Mouse (Mus musculus) forebrain, embryonic 16.5 days (tissue): ENCODE results near the gene St3gal2. TPM values are rescaled to one million over a fixed set of nuclear protein-coding genes. Genes with fewer than 3 reads are reported as not detected.
"Not testable (repeated sequence)": the region's sequence is repeated elsewhere in the genome, so short reads cannot be mapped to it uniquely, and the experiment has no call there.

Experiments used
- ATAC-seq: fragments of 200-750 bp; cut with Nextera tagmentation; 2 replicates; pipeline ENCODE4 v1.8.0; 2017; ENCODE audit warnings: mild to moderate bottlenecking, moderate library complexity
- H3K27ac ChIP-seq: fragments of 300-500 bp; sonication (generic); 2 replicates; pipeline ENCODE4 v1.5.1; 2014; ENCODE audit warnings: low read length, control low read depth
- H3K27me3 ChIP-seq: fragments of 300-500 bp; sonication (generic); replicated peaks from 2 replicates; pipeline ENCODE4 v1.6.1; 2014; ENCODE audit warnings: low read length; ENCODE audit not compliant: control insufficient read depth, insufficient read depth
- H3K36me3 ChIP-seq: fragments of 300-500 bp; sonication (generic); 2 replicates; pipeline ENCODE4 v1.6.1; 2014; ENCODE audit not compliant: control insufficient read depth, insufficient read depth
- H3K4me1 ChIP-seq: fragments of 300-500 bp; sonication (generic); replicated peaks from 2 replicates; pipeline ENCODE4 v1.6.1; 2014; ENCODE audit warnings: low read length; ENCODE audit not compliant: control insufficient read depth, insufficient read depth
- H3K4me2 ChIP-seq: fragments of 300-500 bp; sonication (generic); 2 replicates; pipeline ENCODE4 v1.6.1; 2014; ENCODE audit warnings: mild to moderate bottlenecking, low read length, control low read depth
- H3K4me3 ChIP-seq: fragments of 300-500 bp; sonication (generic); replicated peaks from 2 replicates; pipeline ENCODE4 v1.5.1; 2014; ENCODE audit warnings: mild to moderate bottlenecking, low read length, control low read depth
- H3K9ac ChIP-seq: fragments of 300-500 bp; sonication (generic); replicated peaks from 2 replicates; pipeline ENCODE4 v1.6.1; 2014; ENCODE audit warnings: low read depth, low read length, control low read depth
- H3K9me3 ChIP-seq: fragments of 300-500 bp; sonication (generic); 2 replicates; pipeline ENCODE4 v1.6.1; 2016; ENCODE audit warnings: low read length; ENCODE audit not compliant: control insufficient read depth
- WGBS: fragments of 180-500 bp; shearing (Covaris S2); extraction: QIAGEN DNeasy Blood & Tissue Kit; methylation state at CpG from one replicate; pipeline ENCODE4 v1.1.7; 2014; 5-methylcytosine and 5-hydroxymethylcytosine counted together
- polyA plus RNA-seq: library from polyadenylated mRNA; unstranded; fragments of >200 nt; fragmentation: Nextera tagmentation; extraction: Ambion mirVana; gene quantifications from 2 replicates; pipeline ENCODE4 v1.2.1, GENCODE M21; 2015

Gene St3gal2
- polyA plus RNA-seq, 1 experiment from 2014 or later: 25.2 TPM

DNA sequence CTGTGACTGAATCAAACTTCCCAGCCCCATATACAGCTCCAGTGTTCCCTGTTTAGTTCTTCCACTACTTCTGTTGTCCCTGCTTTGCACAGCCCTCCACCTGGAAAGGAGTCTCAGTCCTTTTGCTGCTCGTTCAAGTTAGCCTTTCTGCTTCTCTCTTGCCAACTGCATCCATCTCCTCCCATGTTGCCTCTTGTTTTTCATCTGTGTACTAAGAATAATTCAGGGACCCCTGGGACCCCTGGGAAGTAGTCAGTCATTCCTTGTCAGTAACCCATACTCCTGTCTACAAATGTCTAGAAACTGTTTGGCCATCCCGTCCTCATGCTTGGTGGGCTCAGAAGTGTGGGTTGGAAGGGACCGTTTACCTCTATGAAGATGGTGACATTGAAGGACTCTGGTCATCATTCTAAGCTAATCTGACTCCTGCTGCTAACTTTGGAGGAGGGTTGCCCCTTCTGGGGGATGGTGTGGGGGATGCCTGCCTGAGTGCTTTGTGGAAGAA, 1.1 kb downstream of the St3gal2 start:
- peak overlapping the region; percentile 90 for H3K9ac ChIP-seq
- peaks cover 24% of the 10 kb centered on the region for H3K4me1 ChIP-seq
- H3K9me3 ChIP-seq: no peaks in the 10 kb centered on the region
- H3K4me2 ChIP-seq: peak overlapping the region; percentile 96
- ATAC-seq: no peak
- no peaks in the 10 kb centered on the region for H3K27me3 ChIP-seq
- 41% methylated on average over 3 of the region's 3 CpGs for WGBS
- no peaks in the 10 kb centered on the region for H3K36me3 ChIP-seq
- no peak overlapping the region for H3K27ac ChIP-seq
- H3K4me3 ChIP-seq: peak overlapping the region; percentile 87

DNA sequence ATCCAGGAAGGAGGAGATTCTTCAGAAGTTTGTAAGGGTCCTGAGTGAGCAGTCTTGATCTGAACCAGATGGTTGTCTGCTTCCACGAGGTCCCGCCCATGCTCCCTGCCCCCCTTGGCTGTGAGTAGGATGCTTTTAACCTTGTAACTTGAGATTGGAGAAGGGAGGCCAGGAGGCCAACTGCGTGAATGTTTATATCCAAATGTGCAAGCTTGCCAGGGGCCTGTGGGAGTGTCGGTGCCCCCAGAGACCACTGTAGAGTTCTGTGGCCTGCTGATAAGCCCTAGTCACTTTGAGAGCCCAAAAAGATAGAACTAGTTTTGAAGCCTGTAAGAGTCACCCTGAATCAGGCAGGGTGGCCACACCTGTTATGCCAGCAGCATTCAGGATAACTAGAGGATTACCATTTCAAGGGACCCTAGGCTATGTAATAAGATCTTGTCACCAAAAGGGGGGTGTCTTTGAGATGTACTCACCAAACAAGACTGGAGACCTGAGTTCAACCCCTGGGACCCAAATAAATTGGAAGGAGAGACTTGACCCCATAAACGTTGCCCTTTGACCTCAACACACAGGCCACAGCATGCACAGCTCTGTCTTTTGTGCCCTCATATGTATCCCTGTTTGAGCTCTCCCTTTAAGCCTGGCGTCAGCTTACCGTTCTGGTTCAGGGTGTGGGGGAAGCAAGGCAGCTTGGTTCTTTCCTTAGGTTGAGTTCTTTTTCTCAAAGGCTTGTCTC, 1.9 kb downstream of the St3gal2 start:
- H3K36me3 ChIP-seq: no peaks in the 10 kb centered on the region
- no peaks in the 10 kb centered on the region for H3K27me3 ChIP-seq
- peaks cover 30% of the 10 kb centered on the region for H3K4me1 ChIP-seq
- no peak overlapping the region; the same call in 1 of the 2 replicates for H3K4me3 ChIP-seq
- WGBS: 54% methylated on average over 7 of the region's 7 CpGs
- no peaks in the 10 kb centered on the region for H3K9me3 ChIP-seq
- no peak overlapping the region for H3K27ac ChIP-seq
- no peak overlapping the region for H3K9ac ChIP-seq
- no peak for ATAC-seq
- H3K4me2 ChIP-seq: peak overlapping the region; percentile 96

GRCm38 (mm10) chr8:110925691-110926140, 6.0 kb downstream of the St3gal2 start:
- H3K27ac ChIP-seq: no peak overlapping the region
- 85% methylated on average over 8 of the region's 8 CpGs for WGBS

DNA sequence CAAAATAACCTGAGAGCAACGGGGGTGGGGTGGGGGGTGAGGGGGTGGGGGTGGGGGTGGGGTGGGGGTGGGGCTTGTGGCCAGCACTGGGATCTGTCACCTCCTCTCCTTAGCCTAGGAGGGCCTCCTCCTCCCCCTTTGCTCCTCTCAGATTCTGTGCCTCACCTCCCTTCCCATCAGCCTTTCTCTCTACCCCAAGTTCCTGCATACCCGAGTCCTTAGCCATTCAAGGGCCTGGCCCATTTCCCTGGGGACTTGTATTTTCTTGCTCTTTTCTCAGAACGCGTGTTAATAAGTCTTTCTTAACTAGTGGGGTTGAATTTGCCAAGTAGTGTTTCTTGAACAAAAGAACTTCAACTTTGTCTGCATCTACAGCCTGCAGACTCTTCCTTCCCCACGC, 7.0 kb downstream of the St3gal2 start:
- no peak overlapping the region for H3K4me2 ChIP-seq
- ATAC-seq: no peak
- H3K9ac ChIP-seq: no peak overlapping the region
- H3K27me3 ChIP-seq: no peaks in the 10 kb centered on the region
- H3K9me3 ChIP-seq: no peaks in the 10 kb centered on the region
- H3K36me3 ChIP-seq: no peaks in the 10 kb centered on the region
- 54% methylated on average over 4 of the region's 5 CpGs for WGBS
- no peak overlapping the region for H3K27ac ChIP-seq
- H3K4me1 ChIP-seq: peaks cover 16% of the 10 kb centered on the region
- H3K4me3 ChIP-seq: no peak overlapping the region

More at GRCm38 (mm10) chr8:110925691-110926140, 6.0 kb downstream of the St3gal2 start:
- no peaks in the 10 kb centered on the region for H3K36me3 ChIP-seq
- H3K4me2 ChIP-seq: no peak overlapping the region
- no peak overlapping the region for H3K9ac ChIP-seq
- peaks cover 25% of the 10 kb centered on the region for H3K4me1 ChIP-seq
- no peak overlapping the region for H3K4me3 ChIP-seq
- H3K9me3 ChIP-seq: no peaks in the 10 kb centered on the region
- no peak for ATAC-seq
- no peaks in the 10 kb centered on the region for H3K27me3 ChIP-seq

GRCm38 (mm10) chr8:110928435-110928834, 8.7 kb downstream of the St3gal2 start:
- WGBS: 89% methylated on average over 7 of the region's 7 CpGs
- no peak overlapping the region for H3K4me2 ChIP-seq
- no peaks in the 10 kb centered on the region for H3K36me3 ChIP-seq
- no peak overlapping the region for H3K27ac ChIP-seq
- H3K4me3 ChIP-seq: no peak overlapping the region
- no peaks in the 10 kb centered on the region for H3K9me3 ChIP-seq
- H3K27me3 ChIP-seq: no peaks in the 10 kb centered on the region
- ATAC-seq: no peak
- H3K9ac ChIP-seq: no peak overlapping the region
- H3K4me1 ChIP-seq: peaks cover 11% of the 10 kb centered on the region

DNA sequence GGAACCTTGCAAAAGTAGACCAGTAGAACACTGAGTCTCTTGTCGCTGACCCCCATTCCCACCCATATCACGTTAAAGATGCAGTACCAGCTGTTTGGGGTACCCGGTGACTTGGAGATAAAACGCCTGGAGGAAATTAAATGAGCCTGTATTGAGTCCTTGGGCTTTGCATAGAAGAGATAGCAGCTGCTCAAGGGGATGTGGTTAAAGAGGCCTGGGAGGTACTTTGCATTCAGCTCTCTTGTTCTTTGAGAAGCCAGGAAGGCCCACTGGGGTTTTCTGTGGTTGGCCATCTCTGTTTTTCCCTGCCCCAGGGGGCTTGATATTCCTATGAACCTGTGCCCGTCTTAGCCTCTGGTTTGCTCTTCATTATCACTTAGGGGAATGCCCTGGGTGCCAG, 9.3 kb downstream of the St3gal2 start:
- no peaks in the 10 kb centered on the region for H3K27me3 ChIP-seq
- H3K4me1 ChIP-seq: peaks cover 11% of the 10 kb centered on the region
- no peak overlapping the region for H3K4me3 ChIP-seq
- no peaks in the 10 kb centered on the region for H3K9me3 ChIP-seq
- no peak overlapping the region for H3K27ac ChIP-seq
- ATAC-seq: no peak
- no peaks in the 10 kb centered on the region for H3K36me3 ChIP-seq
- no peak overlapping the region for H3K4me2 ChIP-seq
- H3K9ac ChIP-seq: no peak overlapping the region
- 71% methylated on average over 5 of the region's 5 CpGs for WGBS

DNA sequence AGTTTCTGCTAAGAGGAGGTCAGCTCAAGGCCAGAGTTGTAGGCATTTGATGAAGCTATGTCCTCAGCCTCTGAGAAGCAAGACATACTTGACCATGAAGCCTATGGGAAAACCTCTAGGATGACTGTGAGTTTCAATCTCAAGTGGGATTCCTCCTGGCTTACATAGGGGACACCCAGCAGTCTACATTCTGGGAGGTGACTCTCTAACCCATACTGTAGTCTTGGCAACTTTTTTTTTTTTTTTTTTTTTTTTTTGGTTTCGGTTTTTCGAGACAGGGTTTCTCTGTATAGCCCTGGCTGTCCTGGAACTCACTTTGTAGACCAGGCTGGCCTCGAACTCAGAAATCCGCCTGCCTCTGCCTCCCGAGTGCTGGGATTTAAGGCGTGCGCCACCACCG, 9.9 kb downstream of the St3gal2 start:
- H3K9ac ChIP-seq, H3K4me3 ChIP-seq, H3K27me3 ChIP-seq, ATAC-seq, H3K36me3 ChIP-seq, H3K27ac ChIP-seq, H3K9me3 ChIP-seq, H3K4me2 ChIP-seq: not testable (repeated sequence)
- peaks cover 11% of the 10 kb centered on the region for H3K4me1 ChIP-seq
- 97% methylated on average over 6 of the region's 8 CpGs for WGBS

- no peak for ATAC-seq
- Histone ChIP-seq H3K4me1 (peaks cover 7% of the 10 kb centered on the region), H3K4me3 (no peak overlapping the region), H3K9me3 (no peaks in the 10 kb centered on the region), H3K36me3 (no peaks in the 10 kb centered on the region), H3K27ac (no peak overlapping the region), H3K4me2 (no peak overlapping the region), H3K9ac (no peak overlapping the region), H3K27me3 (no peaks in the 10 kb centered on the region)
- WGBS: 72% methylated on average over 12 of the region's 12 CpGs
Measured at GRCm38 (mm10) chr8:110931176-110931939, 11.6 kb downstream of the St3gal2 start.

- H3K9ac ChIP-seq: no peak overlapping the region
- no peak for ATAC-seq
- H3K9me3 ChIP-seq: no peaks in the 10 kb centered on the region
- 90% methylated on average over 3 of the region's 3 CpGs for WGBS
- no peak overlapping the region for H3K4me3 ChIP-seq
- H3K4me1 ChIP-seq: no peaks in the 10 kb centered on the region
- H3K36me3 ChIP-seq: no peaks in the 10 kb centered on the region
- no peak overlapping the region for H3K4me2 ChIP-seq
- no peaks in the 10 kb centered on the region for H3K27me3 ChIP-seq
- H3K27ac ChIP-seq: no peak overlapping the region
Measured at GRCm38 (mm10) chr8:110932444-110932843, 12.7 kb downstream of the St3gal2 start.
